Mouse (Mus musculus) liver, embryonic 14 days (tissue): Measurements from ENCODE around the gene Pkm. TPM values are rescaled to one million over a fixed set of nuclear protein-coding genes. Genes with fewer than 3 reads are reported as not detected.

ENCODE experiments used
- polyA plus RNA-seq: library from polyadenylated mRNA; depleted of rRNA; stranded (reverse); fragments of >200 nt; gene quantifications from 2 replicates; pipeline ENCODE4 v1.2.3, GENCODE M21; 2012; rRNA removed

The Pkm gene
- 116 and 117 TPM in 2 replicates for polyA plus RNA-seq

GRCm38 (mm10) chr9:59655958-59656634 lies at the start of gene Pkm:
Gene Pkm, plus strand, starts transcription at chr9:59656368.

GRCm38 (mm10) chr9:59616622-59617306 lies 39.4 kb upstream of the Pkm start, which contains the start of gene Parp6:
Gene Parp6, plus strand, starts transcription at chr9:59617284.

GRCm38 (mm10) chr9:59679678-59680533 lies 23.7 kb downstream of the Pkm start, which contains the start of gene Gramd2:
Gene Gramd2, plus strand, starts transcription at chr9:59680144.

Other genes starting within 250 kb of the Pkm start
- 11.4 and 13.4 TPM in 2 replicates for gene Arih1, start 169.8 kb upstream of the Pkm start, polyA plus RNA-seq
- gene Hexa, start 116.8 kb upstream of the Pkm start, polyA plus RNA-seq, result 17.0 and 19.4 TPM in 2 replicates
- 0.02 and 0.05 TPM in 2 replicates for gene Tmem202, start 116.5 kb upstream of the Pkm start, polyA plus RNA-seq
- not detected in 2 replicates for gene Celf6, start 78.5 kb upstream of the Pkm start, polyA plus RNA-seq
- 4.7 and 5.9 TPM in 2 replicates for gene Parp6, start 39.1 kb upstream of the Pkm start, polyA plus RNA-seq
- 0.05 and 0.06 TPM in 2 replicates for gene Gramd2, start 23.8 kb downstream of the Pkm start, polyA plus RNA-seq
- 1.5 and 1.6 TPM in 2 replicates for gene Senp8, start 94.3 kb downstream of the Pkm start, polyA plus RNA-seq
- 2.7 TPM in 2 replicates for gene Myo9a, start 94.5 kb downstream of the Pkm start, polyA plus RNA-seq